Mouse (Mus musculus): ENCODE results near the gene Krtap14.

DNA sequence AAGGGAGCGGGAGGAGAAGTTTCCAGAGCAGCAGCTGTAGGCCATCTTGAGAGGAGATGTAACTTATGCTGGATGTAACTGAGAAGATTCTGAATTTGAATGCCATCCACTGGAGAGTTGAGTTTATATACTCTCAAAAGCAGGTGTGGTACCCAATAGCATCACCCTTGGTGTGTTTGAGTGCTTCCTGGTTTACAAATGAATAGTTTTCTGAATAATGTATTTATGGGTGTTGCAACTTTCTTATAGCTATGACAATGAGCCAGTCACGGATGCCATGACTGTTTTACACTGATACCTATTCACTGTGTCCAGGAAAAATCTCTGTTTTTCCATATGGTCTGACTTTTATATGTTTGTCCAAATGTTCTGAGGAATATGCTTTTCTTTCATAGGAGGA, 51.8 kb downstream of the Krtap14 start, which contains the start of gene 2310057N15Rik:
- TF ChIP-seq EP300 (IDR thresholded peaks at IDR 0.05; ENCODE audit: low read length): no peak
- TF ChIP-seq CTCF (conservative IDR thresholded peaks at IDR 0.05 in 1 of 2, IDR thresholded peaks at IDR 0.05 in 1 of 2; ENCODE audit: low read depth in 2 of 2, low read length in 2 of 2): no peak
- no peak for TF ChIP-seq JUND (conservative IDR thresholded peaks at IDR 0.05; ENCODE audit: low read depth, low read length)
- TF ChIP-seq TCF12 (IDR thresholded peaks at IDR 0.05; ENCODE audit: low read depth, low read length): no peak
- no peak for TF ChIP-seq BHLHE40 (IDR thresholded peaks at IDR 0.05; ENCODE audit: low read depth, low read length)
- no peak for TF ChIP-seq POLR2A (IDR thresholded peaks at IDR 0.05; ENCODE audit: low read depth, low read length)
- TF ChIP-seq ELF1 (IDR thresholded peaks at IDR 0.05; ENCODE audit: low read depth, low read length): no peak
- TF ChIP-seq KAT2A (IDR thresholded peaks at IDR 0.05; ENCODE audit: insufficient replicate concordance, low read length): no peak
- no peak for TF ChIP-seq USF2 (conservative IDR thresholded peaks at IDR 0.05; ENCODE audit: low read depth, low read length)
- TF ChIP-seq TBP (conservative IDR thresholded peaks at IDR 0.05; ENCODE audit: low read depth, low read length): no peak
- TF ChIP-seq MAFK (IDR thresholded peaks at IDR 0.05; ENCODE audit: insufficient replicate concordance, low read length): no peak
- no peak for TF ChIP-seq ETS1 (conservative IDR thresholded peaks at IDR 0.05; ENCODE audit: low read depth, low read length)
- no peak for TF ChIP-seq SMC3 (IDR thresholded peaks at IDR 0.05; ENCODE audit: low read depth, low read length)
- no peak for TF ChIP-seq HCFC1 (IDR thresholded peaks at IDR 0.05; ENCODE audit: low read depth, low read length)
